Mouse (Mus musculus) forebrain, embryonic 14.5 days (tissue): ENCODE results near the gene Cryba4. TPM values are rescaled to one million over a fixed set of nuclear protein-coding genes. Genes with fewer than 3 reads are reported as not detected.
A peak's percentile ranks its signal among the peaks of the same experiment; 100 is the strongest.

Experiments
- ATAC-seq: fragments of 200-750 bp; cut with Nextera tagmentation; 2 replicates; pipeline ENCODE4 v1.8.0; 2017; ENCODE audit warnings: mild to moderate bottlenecking, moderate library complexity
- DNase-seq: peaks from one replicate; pipeline ENCODE4 v3.0.0-alpha.2; 2015; ENCODE audit warnings: low spot score
- H3K27ac ChIP-seq: fragments of 300-500 bp; sonication (generic); 2 replicates; pipeline ENCODE4 v1.5.1; 2014; ENCODE audit warnings: low read depth, mild to moderate bottlenecking, control low read depth, low read length, moderate library complexity
- H3K27me3 ChIP-seq: fragments of 300-500 bp; sonication (generic); replicated peaks from 2 replicates; pipeline ENCODE4 v1.6.1; 2014; ENCODE audit warnings: low read length, control low read depth, mixed read lengths; ENCODE audit not compliant: control insufficient read depth, insufficient read depth
- H3K36me3 ChIP-seq: fragments of 300-500 bp; sonication (generic); 2 replicates; pipeline ENCODE4 v1.6.1; 2014; ENCODE audit warnings: low read length, control low read depth; ENCODE audit not compliant: control insufficient read depth, insufficient read depth
- H3K4me1 ChIP-seq: fragments of 300-500 bp; sonication (generic); 2 replicates; pipeline ENCODE4 v1.6.1; 2014; ENCODE audit warnings: antibody characterized with exemption, low read length, control low read depth; ENCODE audit not compliant: control insufficient read depth, insufficient read depth
- H3K4me2 ChIP-seq: fragments of 300-500 bp; sonication (generic); 2 replicates; pipeline ENCODE4 v1.6.1; 2014; ENCODE audit warnings: mild to moderate bottlenecking, control low read depth, low read length
- H3K4me3 ChIP-seq: fragments of 300-500 bp; sonication (generic); 2 replicates; pipeline ENCODE4 v1.5.1; 2014; ENCODE audit warnings: low read depth, low read length, control low read depth
- H3K9ac ChIP-seq: fragments of 300-500 bp; sonication (generic); 2 replicates; pipeline ENCODE4 v1.6.1; 2014; ENCODE audit warnings: mild to moderate bottlenecking, low read length, control low read depth, moderate library complexity
- H3K9me3 ChIP-seq: fragments of 300-500 bp; sonication (generic); replicated peaks from 2 replicates; pipeline ENCODE4 v1.6.1; 2016; ENCODE audit warnings: low read length, control low read depth, mixed read lengths; ENCODE audit not compliant: control insufficient read depth
- WGBS: fragments of 180-500 bp; shearing (Covaris S2); extraction: QIAGEN DNeasy Blood & Tissue Kit; methylation state at CpG from one replicate; pipeline ENCODE4 v1.1.7; 2014; 5-methylcytosine and 5-hydroxymethylcytosine counted together
- polyA plus RNA-seq: library from polyadenylated mRNA; unstranded; fragments of >200 nt; fragmentation: Nextera tagmentation; extraction: Ambion mirVana; gene quantifications from 2 replicates; pipeline ENCODE4 v1.2.1, GENCODE M21; 2014

The Cryba4 gene
- polyA plus RNA-seq, 1 experiment from 2014 or later: 2.2 TPM

GRCm38 (mm10) chr5:112213331-112214240, 38.7 kb downstream of the Cryba4 start:
- no peaks in the 10 kb centered on the region for H3K9me3 ChIP-seq
- no peaks in the 10 kb centered on the region for H3K27me3 ChIP-seq
- H3K9ac ChIP-seq: peak overlapping the region; percentile 40; the same call in 1 of the 2 replicates
- peak overlapping the region; percentile 30 for H3K4me2 ChIP-seq
- peak overlapping the region; percentile 81 for H3K27ac ChIP-seq
- DNase-seq (peak; percentile 82), ATAC-seq (peak; percentile 45)
- H3K4me3 ChIP-seq: no peak overlapping the region
- peaks cover 6% of the 10 kb centered on the region for H3K36me3 ChIP-seq
- 14% methylated on average over 19 of the region's 19 CpGs for WGBS
- H3K4me1 ChIP-seq: peaks cover 32% of the 10 kb centered on the region

- no peaks in the 10 kb centered on the region for H3K9me3 ChIP-seq
- 0 out of 2 replicates have a peak, but pooled peaks have one; percentile 1 for ATAC-seq
- DNase-seq: peak; percentile 48
- H3K36me3 ChIP-seq: no peaks in the 10 kb centered on the region; the same call in 1 of the 2 replicates
- peaks cover 32% of the 10 kb centered on the region for H3K4me1 ChIP-seq
- H3K4me2 ChIP-seq: no peak overlapping the region; the same call in 1 of the 2 replicates
- peak overlapping the region; percentile 25; the same call in 1 of the 2 replicates for H3K9ac ChIP-seq
- H3K27ac ChIP-seq: peak overlapping the region; percentile 81; the same call in 1 of the 2 replicates
- WGBS: 56% methylated on average over 6 of the region's 6 CpGs
- no peaks in the 10 kb centered on the region for H3K27me3 ChIP-seq
- no peak overlapping the region for H3K4me3 ChIP-seq
Observed at GRCm38 (mm10) chr5:112212711-112213264, 39.5 kb downstream of the Cryba4 start.

- no peak for DNase-seq
- no peaks in the 10 kb centered on the region for H3K9me3 ChIP-seq
Observed at GRCm38 (mm10) chr5:112211911-112212310, 40.4 kb downstream of the Cryba4 start.

GRCm38 (mm10) chr5:112210104-112210503, 42.2 kb downstream of the Cryba4 start:
- Histone ChIP-seq H3K27me3 (no peaks in the 10 kb centered on the region), H3K4me1 (peaks cover 20% of the 10 kb centered on the region), H3K27ac (no peak overlapping the region), H3K9me3 (no peaks in the 10 kb centered on the region), H3K9ac (no peak overlapping the region), H3K4me2 (no peak overlapping the region), H3K36me3 (no peaks in the 10 kb centered on the region), H3K4me3 (no peak overlapping the region)
- DNase-seq (peak; percentile 80), ATAC-seq (peak; percentile 10; the same call in 1 of the 2 replicates)
- 22% methylated on average over 8 of the region's 8 CpGs for WGBS

More at GRCm38 (mm10) chr5:112211911-112212310, 40.4 kb downstream of the Cryba4 start:
- Histone ChIP-seq H3K4me2 (no peak overlapping the region), H3K36me3 (no peaks in the 10 kb centered on the region; the same call in 1 of the 2 replicates), H3K27me3 (no peaks in the 10 kb centered on the region), H3K4me1 (peaks cover 30% of the 10 kb centered on the region), H3K4me3 (no peak overlapping the region), H3K9ac (no peak overlapping the region), H3K27ac (no peak overlapping the region)
- no peak for ATAC-seq
- 93% methylated on average over 7 of the region's 7 CpGs for WGBS

GRCm38 (mm10) chr5:112208321-112208720, 44.0 kb downstream of the Cryba4 start:
- WGBS: 57% methylated on average over 4 of the region's 4 CpGs

GRCm38 (mm10) chr5:112206543-112207255, 45.6 kb downstream of the Cryba4 start:
- H3K4me3 ChIP-seq: no peak overlapping the region
- no peaks in the 10 kb centered on the region; the same call in 1 of the 2 replicates for H3K4me1 ChIP-seq
- H3K4me2 ChIP-seq: no peak overlapping the region
- 24% methylated on average over 16 of the region's 16 CpGs for WGBS
- no peaks in the 10 kb centered on the region for H3K9me3 ChIP-seq
- ATAC-seq (no peak), DNase-seq (no peak)
- H3K36me3 ChIP-seq: no peaks in the 10 kb centered on the region
- 0 out of 2 replicates have a peak overlapping the region, but pooled peaks have one; percentile 6 for H3K9ac ChIP-seq
- H3K27ac ChIP-seq: no peak overlapping the region
- H3K27me3 ChIP-seq: no peaks in the 10 kb centered on the region

More at GRCm38 (mm10) chr5:112208321-112208720, 44.0 kb downstream of the Cryba4 start:
- ATAC-seq (no peak), DNase-seq (no peak)
- Histone ChIP-seq H3K9me3 (no peaks in the 10 kb centered on the region), H3K4me3 (no peak overlapping the region), H3K4me1 (peaks cover 6% of the 10 kb centered on the region), H3K27me3 (no peaks in the 10 kb centered on the region), H3K36me3 (no peaks in the 10 kb centered on the region), H3K27ac (no peak overlapping the region), H3K9ac (no peak overlapping the region), H3K4me2 (no peak overlapping the region)

- H3K4me2 ChIP-seq: no peak overlapping the region
- no peak overlapping the region for H3K9ac ChIP-seq
- H3K9me3 ChIP-seq: no peaks in the 10 kb centered on the region
- H3K27me3 ChIP-seq: no peaks in the 10 kb centered on the region
- no peaks in the 10 kb centered on the region for H3K4me1 ChIP-seq
- no peak overlapping the region for H3K4me3 ChIP-seq
- no peaks in the 10 kb centered on the region for H3K36me3 ChIP-seq
- ATAC-seq (no peak), DNase-seq (no peak)
- WGBS: 89% methylated on average over 6 of the region's 6 CpGs
- H3K27ac ChIP-seq: no peak overlapping the region
Observed at GRCm38 (mm10) chr5:112199656-112200055, 52.7 kb downstream of the Cryba4 start.
